Mouse (Mus musculus): ENCODE results near the gene Hprt.
"Not testable (repeated sequence)": the region's sequence is repeated elsewhere in the genome, so short reads cannot be mapped to it uniquely, and the experiment has no call there.

Hprt gene

GRCm38 (mm10) chrX:52987905-52988783 lies at the start of gene Hprt:
TSS of gene Hprt (plus strand) at chrX:52988137.
- DNase-seq, result peak; percentile 77 to 86

- no peak for DNase-seq
Observed at GRCm38 (mm10) chrX:52945509-52945908, 42.4 kb upstream of the Hprt start.

DNA sequence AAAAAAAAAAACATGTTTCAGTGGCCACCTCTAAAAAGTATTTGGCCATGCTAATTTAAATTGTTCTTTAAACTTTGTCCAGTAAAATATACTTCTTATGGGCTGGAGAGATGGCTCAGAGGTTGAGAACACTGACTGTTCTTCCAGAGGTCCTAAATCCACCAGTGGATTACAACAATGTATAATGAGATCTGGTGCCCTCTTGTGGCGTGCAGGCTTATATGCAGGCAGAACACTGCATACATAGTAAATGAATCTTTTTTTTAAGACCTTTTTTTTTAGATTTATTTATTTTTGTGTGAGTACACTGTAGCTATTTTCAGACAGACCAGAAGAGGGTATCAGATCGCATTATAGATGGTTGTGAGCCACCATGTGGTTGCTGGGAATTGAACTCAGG lies 38.2 kb upstream of the Hprt start:
- DNase-seq, result peak in 1 of 2 experiments; percentile 11

GRCm38 (mm10) chrX:52956942-52957341 lies 31.0 kb upstream of the Hprt start:
- no peak for DNase-seq

DNA sequence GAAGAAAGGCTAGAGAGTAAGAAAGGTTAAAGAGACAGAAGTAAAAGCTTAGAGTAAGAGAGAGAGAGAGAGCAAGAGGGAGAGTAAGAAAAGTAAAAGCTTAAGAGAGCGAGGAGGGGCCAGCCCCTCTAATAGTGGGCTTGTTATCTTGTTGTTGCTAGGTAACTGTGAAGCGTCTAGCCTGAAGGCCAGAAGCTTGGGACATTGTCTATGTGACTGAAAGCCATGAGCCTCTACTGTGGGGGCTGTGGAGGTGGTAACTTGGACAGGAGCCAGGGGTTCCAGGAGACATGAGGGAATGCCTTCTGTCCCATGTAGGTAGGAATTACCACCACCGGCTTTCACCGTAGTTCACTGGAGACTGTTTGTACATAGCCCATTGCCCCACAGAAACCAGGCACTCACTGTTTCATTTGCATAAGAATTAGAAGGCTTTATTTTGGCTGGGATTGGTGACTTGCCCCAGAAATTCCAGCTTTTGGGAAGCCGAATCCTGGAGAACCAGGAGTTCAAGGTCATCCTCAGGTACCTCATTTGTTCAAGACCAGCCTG lies 26.3 kb upstream of the Hprt start:
- DNase-seq, result no peak

DNA sequence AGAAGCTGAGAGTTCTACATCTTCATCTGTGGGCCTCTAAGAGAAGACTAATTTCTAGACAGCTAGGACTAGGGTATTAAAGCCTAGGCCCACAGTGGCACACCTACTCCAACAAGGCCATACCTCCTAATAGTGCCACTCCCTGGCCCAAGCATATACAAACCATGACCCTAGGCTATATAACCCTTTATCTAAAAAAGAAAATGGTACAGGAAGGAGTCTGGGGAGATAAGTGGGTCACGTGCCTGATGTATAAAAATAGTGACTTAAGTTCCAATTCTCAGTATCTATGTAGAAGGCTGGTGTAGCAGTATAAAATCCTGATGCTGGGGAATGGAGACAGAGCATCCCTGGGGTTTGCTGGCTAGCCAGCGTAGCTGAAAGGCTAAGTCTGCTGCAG lies 22.8 kb upstream of the Hprt start:
- no peak for DNase-seq

GRCm38 (mm10) chrX:52971211-52972006 lies 16.5 kb upstream of the Hprt start:
- DNase-seq, result no peak

DNA sequence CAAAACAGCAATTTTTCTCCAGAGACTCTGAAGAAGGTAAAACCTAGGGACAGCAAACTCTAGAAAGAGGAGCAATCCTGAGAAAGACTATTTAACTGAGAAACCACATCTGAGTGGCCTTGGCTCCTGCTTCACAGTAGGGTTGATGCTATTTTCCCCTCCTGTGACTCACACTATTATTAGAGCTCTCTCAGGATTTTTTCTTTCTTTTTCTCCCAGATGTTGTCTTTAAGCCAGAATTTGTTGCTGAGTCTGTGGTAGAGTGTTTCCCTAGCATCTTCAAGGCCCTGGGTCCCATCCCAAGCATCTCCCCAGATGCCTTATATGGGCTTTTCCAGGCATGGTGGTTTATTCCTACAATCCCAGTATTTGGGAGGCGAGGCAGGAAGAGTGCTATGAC lies 15.8 kb upstream of the Hprt start:
- DNase-seq, result no peak

DNA sequence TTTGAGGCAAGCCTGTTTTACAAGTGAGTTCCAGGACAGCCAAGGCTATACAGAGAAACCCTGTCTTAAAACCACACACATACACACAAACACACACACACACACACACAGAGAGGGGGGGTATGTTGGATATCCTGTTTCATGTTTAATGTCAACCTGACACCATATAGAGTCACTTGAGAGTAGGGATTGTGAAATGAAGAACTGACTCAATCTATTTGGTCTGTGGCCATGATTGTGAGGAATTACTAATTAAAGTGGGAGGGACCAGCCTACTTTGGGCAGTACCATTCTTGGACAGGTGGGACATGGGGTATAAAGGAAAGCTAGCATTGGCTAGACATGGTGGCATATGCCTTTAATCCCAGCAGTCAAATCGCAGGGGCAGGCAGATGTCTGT lies 15.3 kb upstream of the Hprt start:
- no peak for DNase-seq

DNA sequence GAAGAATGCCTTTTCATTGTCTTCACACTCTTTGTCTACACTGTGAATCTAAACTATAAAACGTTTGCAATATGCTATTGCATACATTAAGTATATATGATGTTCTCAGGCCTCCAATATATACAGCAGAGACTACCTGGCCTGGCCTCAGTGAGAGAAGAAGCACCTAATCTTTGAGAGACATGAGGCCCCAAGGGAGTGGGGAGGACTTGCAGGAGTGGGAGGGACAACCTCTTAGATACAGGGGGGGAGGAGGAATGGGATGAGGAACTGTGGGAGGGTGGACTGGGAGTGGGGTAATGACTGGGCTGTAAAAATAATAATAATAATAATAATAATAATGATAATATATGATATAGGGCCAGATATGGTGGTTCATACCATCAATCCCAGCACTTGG lies 9.4 kb upstream of the Hprt start:
- no peak for DNase-seq

- DNase-seq, result no peak
Observed at GRCm38 (mm10) chrX:52981378-52981777, 6.6 kb upstream of the Hprt start.

DNA sequence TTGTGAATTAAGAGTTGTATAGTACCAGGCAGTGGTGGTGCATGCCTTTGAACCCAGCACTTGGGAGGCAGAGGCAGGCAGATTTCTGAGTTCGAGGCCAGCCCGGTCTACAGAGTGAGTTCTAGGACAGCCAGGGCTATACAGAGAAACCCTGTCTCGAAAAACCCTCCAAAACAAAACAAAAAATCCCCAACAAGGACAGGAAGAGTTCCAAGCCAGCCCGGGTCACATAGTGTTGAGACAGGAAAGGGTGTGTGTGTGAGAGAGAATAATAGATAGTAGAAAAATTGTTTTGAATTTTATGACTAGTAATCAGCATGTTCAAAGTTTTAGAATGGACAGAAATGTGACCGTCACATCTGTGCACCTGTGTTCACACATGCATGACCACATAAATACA lies 6.8 kb downstream of the Hprt start:
- not testable (repeated sequence) for DNase-seq

GRCm38 (mm10) chrX:53004887-53005286 lies 16.9 kb downstream of the Hprt start:
- DNase-seq, result not testable (repeated sequence)

DNA sequence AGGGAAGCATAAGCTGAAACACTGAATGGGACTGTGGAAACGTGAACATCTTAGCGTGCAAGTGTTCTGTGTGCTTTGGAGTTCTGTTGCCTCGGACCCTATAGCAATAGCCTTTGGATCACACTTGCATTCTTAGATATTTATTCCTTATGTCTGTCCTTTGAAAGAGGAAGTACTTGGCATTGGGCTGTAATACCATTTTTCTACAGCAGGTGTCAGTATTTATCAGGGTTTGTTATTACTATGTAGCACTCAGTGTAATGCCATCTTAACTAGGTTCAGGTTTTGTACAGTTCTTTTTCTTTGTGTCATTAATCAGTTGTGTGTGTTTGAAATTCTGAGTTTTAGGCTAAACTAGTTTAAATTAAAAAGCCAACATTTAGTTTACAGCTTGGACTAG lies 18.1 kb downstream of the Hprt start:
- DNase-seq, result no peak

DNA sequence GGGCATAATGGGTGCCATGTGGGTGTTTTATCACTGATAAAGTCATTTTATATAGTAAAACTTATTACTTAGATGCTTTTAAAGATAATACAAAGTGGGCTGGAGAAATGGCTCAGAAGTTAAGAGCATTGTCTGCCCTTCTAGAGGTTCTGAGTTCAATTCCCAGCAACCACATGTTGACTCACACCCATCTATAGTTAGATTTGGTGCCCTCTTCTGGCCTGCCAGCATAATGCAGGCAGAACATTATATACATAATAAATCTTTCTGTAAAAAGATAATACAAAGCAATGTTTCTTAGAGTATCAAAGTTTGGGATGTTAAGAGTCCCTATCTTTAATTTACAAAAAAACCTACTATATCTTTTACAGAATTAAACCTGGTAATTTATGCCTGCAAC lies 27.6 kb downstream of the Hprt start:
- no peak for DNase-seq

DNA sequence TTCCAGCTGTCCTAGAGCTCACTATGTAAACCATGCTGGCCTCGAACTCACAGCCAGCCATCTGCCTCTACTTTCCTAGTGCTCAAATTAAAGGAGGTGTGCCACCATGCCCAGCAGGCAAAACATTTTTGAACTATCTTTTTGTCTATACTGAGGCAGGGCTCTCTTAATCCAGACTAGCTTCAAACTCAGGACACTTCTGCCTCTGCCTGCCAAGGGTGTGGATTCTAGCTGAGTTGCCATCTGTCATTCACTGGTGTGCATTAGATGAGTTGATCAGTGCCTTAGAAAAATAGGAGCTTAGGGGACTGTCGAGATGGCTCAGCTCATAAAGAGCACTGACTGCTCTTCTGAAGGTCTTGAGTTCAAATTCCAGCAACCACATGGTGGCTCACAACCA lies 35.1 kb downstream of the Hprt start:
- DNase-seq, result peak; percentile 41 to 49

DNA sequence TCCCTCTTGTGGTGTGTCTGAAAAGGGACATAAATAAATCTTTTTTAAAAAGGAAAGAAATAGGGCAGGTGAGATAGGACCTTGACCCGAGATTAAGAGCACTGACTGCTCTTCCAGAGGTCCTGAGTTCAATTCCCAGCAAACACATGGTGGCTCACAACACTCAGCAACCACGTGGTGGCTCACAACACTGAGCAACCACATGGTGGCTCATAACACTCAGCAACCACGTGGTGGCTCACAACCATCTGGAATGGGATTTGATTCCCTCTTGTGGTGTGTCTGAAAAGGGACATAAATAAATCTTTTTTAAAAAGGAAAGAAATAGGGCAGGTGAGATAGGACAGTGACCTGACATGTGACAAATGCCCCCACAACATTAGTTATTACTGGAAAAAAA lies 36.3 kb downstream of the Hprt start:
- DNase-seq, result not testable (repeated sequence)

GRCm38 (mm10) chrX:53025471-53026223 lies 37.7 kb downstream of the Hprt start:
- no peak for DNase-seq

GRCm38 (mm10) chrX:53029559-53029958 lies 41.6 kb downstream of the Hprt start:
- no peak for DNase-seq

- DNase-seq, result no peak
Observed at GRCm38 (mm10) chrX:53038194-53038593, 50.3 kb downstream of the Hprt start.

DNA sequence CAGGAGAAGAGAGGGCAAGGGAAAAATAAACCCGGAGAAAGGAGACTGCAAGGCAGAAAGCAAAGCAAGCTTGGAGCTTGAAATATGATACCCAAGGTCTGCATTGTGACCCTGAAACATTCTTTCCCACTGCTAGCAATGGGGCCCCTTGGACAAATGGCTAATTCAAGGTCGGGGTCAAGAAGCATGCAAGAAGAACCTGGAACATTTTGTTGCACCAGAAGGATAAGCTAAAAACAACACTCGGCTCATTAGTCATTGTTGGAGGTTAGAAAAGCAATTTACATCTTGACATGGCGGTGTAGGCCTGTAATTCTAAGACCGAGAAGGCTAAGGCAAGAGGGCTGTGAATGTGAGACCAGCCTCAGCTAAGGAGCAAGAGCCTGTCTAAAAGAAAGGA lies 51.7 kb downstream of the Hprt start:
- DNase-seq, result no peak

GRCm38 (mm10) chrX:53040138-53040537 lies 52.2 kb downstream of the Hprt start:
- no peak for DNase-seq

DNA sequence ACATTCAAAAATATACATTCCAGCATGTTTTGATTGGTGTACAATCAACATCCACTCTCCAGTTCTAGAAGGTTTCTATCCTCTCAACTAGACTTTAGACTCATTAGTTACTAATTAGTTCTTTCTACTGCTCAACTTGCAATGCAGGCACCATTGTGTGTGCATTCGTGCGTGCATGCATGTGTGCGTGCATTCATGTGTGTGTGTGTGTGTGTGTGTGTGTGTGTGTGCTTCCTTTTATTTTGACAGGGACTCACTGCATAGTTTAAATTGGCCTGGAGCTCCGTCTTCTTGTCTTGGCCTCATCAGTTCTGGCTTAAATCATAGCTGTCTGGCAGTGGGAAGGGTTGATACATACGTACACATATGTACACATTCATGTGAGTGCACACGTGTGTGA lies 53.1 kb downstream of the Hprt start:
- DNase-seq, result no peak
